Mouse (Mus musculus) lung, postnatal 36 days (tissue): ENCODE data around the gene Clec2g.
A peak's percentile ranks its signal among the peaks of the same experiment; 100 is the strongest.
"Not testable (repeated sequence)": the region's sequence is repeated elsewhere in the genome, so short reads cannot be mapped to it uniquely, and the experiment has no call there.

ENCODE experiments used
- DNase-seq: peaks from one replicate; pipeline ENCODE4 v3.0.0; 2022; ENCODE audit warnings: mixed read lengths

Clec2g gene

DNA sequence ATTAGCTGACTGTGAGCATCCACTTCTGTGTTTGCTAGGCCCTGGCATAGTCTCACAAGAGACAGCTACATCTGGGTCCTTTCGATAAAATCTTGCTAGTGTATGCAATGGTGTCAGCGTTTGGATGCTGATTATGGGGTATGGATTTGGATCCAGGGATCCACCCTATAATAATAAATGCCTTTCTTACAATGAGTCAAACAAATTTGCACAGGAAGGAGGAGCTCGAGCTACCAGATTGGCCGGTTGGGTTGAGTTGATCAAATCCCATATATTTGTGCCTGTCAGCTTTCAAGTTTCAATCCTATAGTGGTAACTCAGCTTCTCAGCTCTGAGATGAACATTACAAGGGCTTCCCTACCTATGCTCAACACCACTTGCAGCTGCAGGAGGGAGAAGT lies at the start of gene Clec2g:
Gene Clec2g, plus strand, starts transcription at position 301 of the 400 bp plus-strand sequence.
- not testable (repeated sequence) for DNase-seq

DNA sequence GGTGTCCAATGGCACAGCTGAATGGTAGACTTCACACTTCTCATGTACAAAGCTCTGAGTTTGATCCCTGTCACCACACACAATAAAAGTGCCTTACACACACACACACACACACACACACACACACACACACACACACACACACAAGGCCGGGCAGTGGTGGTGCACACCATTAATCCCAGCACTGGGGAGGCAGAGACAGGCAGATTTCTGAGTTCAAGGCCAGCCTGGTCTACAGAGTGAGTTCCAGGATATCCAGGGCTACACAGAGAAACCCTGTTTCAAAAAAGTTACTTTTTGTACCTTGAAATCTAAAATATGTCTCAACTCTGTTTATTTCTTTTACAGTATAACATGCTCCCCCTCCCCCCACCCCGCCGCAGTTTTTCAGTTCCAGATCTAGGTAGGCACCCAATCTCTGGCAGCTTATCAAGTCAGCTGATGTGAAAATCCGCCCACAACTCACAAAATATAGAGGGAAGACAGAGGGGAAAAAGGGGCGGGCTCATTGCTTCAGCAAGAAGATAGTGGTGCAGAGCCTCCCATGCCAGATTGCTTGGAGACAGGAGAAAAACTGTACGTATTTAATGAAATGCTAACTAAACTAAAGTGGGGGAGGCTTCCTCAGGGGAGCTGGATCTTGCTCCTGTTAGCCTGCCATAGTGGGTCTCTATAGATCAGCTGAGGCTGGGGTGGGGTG lies 46.9 kb upstream of the Clec2g start, which contains the start of gene Clec2i:
Gene Clec2i, plus strand, starts transcription at position 498 of the 700 bp plus-strand sequence.
- DNase-seq = peak; percentile 67

DNA sequence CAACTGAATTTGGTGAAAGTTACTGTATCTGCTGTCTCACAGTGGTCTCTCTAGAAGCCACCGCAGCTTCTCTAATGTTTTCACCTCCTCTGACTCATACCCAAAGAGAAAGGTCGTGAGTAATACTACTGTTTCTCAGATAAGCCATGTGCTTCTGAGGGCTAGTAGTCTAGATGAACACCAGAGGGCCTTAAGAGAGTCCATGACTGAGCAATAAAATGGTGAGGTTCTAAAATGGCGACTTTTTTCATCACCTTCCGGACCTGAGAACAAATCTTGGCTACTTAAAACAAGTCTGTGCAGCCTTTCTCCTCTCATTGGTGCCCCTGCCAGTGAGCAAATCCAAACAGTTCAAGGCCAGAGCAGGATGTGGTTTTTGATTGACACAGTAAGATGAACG lies 45.3 kb upstream of the Clec2g start:
- peak; percentile 33 for DNase-seq

DNA sequence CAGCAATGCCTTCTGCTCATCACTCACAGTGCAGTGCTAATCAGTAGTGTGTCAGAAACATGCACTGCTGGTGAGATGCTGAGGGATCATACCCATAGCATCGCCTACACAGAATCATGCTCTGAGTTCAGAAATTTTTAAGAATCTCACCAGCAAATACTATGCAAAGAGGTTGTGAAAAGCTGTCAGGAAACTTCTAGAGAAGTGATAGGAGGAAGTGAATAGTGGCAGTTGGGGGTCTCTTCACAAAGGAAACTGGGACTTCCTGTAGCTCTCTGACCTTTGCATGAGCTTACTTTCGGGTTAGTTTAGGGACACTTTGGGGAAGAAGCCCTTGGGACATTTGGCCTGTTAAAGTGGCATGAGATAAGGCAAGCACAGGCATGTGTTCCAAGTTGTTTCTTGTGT lies 43.2 kb upstream of the Clec2g start, which contains the start of gene BC035044:
Gene BC035044, minus strand, starts transcription at position 179 of the 408 bp plus-strand sequence.
- peak; percentile 15 for DNase-seq

DNA sequence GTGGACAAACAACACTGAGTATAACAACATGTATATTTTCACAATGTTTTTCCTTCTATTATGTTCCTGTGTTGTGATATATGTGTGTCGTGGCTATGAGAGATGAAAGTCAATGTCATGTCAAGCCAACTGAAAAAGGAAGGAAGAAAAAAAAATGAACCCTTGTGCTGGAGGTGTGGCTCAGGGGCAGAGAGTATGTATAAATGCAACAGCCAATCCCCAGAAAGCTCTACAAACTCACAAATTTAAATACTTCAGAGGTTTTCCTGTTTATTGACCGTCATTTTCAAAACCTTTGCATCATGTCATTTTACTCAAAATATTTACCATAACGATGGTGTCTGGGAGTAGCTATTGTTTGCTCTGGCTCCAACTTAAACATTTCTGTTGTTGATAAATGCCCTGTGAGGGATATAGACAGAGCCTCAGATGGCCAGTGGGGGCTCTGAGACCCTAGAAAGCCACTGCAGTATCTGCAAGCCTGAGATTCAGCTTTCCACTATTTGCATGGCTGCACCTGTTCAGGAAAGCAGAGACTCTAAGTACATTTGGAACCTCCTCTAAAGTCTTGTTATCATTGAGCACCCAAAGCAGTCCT lies 38.7 kb upstream of the Clec2g start:
- no peak for DNase-seq

DNA sequence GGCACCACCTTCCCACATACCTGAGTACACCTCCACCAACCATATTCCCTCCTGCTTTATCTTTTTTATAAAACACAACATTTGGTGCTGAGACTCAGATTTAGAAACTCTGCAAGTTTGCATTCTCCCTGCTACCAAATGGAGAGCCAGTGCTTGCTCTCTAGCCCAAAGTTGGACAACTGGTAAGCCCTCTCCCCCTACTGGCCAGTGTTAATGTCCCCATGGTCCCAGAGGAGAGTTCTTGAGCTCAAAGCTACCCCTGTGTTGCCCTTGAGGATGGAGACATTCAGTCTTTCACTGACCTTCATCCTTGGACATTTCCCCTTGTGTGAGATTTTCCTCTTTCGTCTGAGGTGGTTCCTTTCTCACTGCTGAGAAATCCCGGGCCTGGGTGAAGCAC lies 34.1 kb upstream of the Clec2g start:
- no peak for DNase-seq

DNA sequence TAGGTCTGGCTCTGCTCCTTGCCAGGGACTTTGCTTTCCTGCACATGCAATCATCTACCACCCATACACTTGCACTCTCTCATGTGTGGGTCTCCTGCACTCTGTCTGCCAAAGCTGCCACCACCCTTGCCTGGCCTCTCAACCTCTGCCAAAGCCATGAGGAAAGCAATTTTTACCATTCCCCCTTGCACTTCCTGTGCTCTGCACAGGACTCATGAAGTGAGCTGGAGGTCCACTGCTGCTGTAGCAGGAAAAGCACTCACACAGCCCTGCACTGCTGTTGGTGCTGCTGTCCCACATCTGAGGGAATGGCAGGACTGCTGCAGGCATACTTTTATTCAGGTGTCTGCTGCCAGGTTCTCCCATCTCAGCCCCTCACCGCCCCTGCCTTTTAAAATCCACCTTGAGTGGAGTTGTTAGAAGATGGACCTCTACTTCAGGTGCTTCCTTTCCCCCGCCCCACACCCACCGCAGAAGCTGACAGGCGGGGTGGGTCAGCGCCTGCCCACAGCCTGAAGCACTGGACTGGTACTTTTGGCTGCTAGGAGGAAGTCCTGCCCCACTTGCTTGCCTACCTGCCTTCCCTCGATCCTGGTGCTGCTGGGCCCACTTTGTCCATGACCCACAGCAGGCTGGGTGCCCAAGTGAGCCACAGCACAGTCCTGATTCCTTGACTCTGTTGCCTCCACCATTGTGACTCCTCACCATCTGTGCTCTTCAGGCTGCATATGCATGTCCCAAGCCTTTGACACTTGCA lies 33.2 kb upstream of the Clec2g start:
- not testable (repeated sequence) for DNase-seq

DNA sequence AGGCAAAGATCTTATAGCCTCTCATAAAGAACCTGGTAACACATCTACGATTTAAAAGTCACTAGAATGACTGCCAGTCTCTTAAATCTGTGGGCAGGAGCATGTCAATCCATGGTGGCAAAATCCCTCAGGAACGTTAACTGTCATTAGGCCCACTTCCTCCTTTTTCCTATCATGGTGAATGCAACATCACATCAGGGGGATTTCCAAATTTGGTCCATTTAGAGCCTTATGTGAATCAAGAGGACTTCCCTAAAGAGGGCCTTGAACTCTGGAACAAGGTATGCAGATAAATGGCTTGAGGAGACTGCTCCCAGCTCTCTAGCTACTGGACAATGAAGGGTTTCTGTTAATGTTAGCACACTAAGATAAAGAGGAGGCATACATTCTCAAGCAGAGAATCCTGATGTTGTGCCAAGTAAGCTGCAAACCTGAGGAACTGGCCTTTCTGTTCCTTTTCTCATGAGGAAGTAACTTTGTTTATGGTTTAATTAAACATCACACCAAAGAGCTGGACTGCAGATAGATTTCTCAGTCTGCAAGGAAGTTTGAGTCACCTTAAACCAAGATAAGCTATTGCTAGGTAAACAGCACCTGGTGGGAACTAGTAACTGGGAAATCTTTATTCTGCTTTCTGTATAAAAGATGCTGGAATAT lies 20.5 kb upstream of the Clec2g start:
- DNase-seq = no peak

DNA sequence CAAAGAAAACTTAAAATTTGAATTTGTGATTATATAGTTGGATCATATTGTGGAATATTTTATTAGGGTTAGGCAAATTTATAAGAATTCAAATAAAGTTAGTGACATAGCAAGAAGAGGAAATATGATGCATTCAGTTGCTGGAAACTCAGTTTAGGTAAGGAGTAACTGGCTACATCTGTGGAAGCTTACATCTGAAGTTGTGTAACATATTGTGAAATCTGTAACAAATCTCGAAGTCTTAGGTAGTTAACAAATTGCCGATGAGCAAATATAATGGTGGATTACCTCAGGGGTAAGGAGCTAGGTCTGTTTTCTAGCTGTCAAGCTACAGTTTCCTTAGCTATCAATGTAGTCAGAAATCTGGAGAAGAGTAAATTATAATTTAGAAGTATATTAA lies 16.9 kb upstream of the Clec2g start:
- DNase-seq = no peak

DNA sequence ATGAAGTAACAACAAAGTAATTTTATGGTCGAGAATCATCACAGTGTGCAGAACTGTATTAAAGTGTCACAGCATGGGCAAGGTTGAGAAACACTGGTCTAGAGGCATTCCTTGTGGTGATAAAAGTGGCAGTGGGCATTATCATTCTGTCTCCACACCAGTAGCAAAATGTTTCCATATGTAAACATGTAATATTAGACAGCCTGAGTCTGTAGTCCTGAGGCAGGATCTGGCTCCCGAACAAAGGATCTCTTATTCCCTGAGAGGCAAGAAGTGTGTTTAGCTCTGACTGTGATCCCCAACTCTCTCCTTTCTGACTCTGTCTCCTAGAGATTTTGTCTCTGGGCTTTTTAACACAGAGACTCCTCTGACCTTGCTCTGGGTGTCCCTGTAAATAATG lies 1.1 kb upstream of the Clec2g start:
- no peak for DNase-seq

DNA sequence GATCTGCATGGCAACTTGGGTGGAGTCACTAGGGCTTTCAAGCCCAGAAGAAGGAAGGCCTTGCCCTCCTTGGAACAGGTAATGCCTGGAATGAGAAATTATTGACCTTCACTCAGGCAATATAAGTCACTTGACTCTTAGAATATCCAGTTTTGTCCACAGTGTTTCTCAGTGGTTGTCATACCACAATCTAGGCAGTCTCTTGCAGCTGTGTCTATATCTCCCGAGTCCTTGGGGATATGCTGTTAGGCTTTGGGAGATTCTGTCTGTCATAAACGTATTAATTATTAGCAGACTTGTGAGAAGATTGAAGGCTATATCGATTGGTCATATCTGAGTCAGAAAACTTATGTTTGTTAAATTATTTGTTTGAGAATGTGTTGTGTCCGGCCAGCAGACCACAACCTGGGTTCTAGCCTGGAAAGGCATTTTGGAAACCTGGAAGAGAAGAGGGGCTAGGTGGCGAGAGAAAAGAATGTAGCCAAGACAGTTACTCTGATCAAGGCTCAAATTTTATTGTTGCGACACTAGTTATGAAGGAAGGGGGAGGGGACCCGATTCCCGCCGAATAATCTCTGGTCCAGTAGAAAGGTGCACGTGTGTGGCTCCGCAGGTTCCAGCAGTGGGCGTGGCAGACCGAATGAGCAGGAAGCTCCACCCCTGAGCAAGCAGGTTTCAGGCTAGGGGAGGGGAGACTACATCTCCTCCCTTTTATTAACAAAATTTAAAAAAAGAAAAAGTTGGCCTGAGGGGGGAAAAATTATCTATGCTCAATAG lies 1.9 kb downstream of the Clec2g start:
- DNase-seq = not testable (repeated sequence)

DNA sequence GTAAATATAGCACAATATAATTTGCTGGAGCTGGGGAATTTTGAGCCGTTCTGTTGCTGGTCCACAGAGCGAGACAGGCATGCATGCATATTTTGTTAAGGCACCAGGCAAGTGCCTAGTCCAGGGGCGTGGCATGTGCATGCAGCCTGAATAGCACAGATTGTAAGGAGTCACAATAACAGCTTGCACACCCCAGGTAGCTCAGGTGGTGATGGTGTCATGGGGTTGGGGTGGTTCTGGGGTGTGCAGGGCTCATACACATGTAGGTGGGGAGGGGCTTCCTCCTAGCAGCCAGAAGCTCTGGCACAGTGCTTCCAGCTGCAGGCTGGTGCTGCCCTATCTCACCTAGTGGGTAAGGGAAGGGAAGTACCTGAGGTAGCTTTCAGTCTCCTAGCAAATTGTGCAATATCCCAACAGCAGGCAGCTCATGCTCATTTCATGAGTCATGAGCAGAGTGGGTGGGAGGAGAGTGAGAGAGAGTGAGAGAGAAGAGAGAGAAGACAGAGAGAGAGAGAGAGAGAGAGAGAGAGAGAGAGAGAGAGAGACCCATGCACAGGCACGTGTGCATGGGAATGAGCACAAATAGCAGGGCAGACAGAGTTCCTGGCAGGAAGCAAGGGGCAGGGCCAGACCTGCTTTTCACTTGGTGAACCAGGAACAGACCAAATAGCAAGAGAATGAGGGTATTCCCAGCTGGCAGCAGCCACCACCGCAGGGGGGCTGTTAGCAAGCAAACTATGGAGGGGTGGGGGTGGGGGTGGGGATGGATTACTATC lies 7.7 kb downstream of the Clec2g start:
- no peak for DNase-seq

DNA sequence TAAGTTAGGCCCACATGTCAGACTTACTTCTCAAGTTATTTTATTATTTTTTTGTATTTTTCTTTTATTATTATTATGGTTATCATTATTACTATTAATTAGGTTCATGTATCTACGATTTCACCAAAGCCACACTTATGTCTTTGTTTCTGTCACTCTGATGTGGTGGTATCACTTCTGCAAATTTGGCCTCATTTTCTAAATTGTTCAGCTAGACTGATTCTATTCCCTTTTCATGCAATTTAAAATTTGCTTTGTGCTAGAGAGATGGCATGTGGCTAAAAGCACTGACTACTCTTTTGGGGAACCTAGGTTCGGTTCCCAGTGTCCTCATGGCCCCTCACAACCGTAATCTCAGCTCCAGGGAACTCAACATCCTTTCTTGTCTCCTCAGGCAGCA lies 11.4 kb downstream of the Clec2g start:
- no peak for DNase-seq

DNA sequence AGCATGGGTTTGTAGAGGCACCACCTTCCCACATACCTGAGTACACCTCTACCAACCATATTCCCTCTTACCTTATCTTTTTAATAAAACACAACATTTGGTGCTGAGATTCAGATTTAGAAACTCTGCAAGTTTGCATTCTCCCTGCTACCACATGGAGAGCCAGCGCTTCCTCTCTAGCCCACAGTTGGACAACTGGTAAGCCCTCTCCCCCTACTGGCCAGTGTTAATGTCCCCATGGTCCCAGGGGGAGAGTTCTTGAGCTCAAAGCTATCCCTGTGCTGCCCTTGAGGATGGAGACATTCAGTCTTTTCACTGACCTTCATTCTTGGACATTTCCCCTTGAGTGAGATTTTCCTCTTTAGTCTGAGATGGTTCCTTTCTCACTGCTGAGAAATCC lies 26.9 kb downstream of the Clec2g start:
- DNase-seq = no peak

DNA sequence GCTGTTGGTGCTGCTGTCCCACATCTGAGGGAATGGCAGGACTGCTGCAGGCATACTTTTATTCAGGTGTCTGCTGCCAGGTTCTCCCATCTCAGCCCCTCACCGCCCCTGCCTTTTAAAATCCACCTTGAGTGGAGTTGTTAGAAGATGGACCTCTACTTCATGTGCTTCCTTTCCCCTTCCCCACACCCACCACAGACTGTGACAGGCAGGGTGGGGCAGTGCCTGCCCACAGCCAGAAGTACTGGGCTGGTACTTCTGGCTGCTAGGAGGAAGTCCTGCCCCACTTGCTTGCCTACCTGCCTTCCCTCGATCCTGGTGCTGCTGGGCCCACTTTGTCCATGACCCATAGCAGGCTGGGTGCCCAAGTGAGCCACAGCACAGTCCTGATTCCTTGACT lies 27.9 kb downstream of the Clec2g start:
- not testable (repeated sequence) for DNase-seq

DNA sequence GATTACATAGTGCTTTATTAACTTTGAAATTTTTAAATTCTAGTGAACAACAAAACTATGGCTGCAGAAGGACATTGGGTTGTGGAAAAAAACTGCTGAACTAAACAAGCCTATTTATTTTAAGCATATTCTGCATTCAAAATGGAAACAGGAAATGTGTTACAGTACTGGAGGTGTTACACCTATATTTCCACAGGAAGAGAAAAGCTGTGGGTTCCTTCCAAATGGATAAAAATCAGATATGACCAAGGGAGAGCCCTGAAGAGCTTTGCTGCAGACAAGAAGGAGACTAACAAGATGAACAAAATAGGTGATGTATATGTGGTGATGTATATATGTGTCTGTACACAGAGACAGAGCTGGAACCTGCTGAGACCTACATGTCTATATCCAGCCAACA lies 30.3 kb downstream of the Clec2g start:
- no peak for DNase-seq

DNA sequence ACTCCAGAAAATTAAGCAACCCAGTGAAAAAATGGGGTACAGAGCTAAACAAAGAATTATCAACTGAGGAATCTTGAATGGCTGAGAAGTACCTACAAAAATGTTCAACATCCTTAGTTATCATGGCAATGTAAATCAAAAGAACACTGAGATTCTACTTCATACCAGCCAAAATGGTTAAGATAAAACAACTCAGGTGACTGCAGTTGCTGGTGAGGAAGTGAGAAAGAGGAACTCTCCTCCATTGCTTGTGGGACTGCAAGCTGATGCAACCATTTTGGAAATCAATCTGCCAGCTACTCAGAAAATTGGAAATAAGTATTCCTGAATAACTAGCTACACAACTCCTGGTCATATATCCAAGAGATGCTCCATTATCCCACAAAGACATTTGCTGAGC lies 34.3 kb downstream of the Clec2g start:
- no peak for DNase-seq

DNA sequence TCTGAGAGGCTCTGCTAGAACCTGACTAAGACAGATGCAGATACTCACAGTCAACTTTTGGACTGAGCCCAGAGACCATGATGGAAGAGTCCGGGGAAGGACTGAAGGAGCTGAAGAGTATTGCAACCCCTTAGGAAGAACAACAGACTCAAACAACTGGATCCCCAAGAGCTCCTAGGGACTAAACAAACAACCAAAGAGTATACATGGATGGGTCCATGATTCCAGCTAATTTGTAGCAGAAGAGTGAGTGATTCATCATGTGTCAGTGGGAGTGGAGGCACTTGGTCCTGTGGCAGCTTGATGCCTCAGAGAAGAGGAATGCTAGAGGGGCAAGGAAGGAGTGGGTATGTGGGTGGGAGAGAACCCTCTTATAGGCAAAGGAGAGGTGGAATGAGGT lies 35.6 kb downstream of the Clec2g start:
- DNase-seq = no peak

DNA sequence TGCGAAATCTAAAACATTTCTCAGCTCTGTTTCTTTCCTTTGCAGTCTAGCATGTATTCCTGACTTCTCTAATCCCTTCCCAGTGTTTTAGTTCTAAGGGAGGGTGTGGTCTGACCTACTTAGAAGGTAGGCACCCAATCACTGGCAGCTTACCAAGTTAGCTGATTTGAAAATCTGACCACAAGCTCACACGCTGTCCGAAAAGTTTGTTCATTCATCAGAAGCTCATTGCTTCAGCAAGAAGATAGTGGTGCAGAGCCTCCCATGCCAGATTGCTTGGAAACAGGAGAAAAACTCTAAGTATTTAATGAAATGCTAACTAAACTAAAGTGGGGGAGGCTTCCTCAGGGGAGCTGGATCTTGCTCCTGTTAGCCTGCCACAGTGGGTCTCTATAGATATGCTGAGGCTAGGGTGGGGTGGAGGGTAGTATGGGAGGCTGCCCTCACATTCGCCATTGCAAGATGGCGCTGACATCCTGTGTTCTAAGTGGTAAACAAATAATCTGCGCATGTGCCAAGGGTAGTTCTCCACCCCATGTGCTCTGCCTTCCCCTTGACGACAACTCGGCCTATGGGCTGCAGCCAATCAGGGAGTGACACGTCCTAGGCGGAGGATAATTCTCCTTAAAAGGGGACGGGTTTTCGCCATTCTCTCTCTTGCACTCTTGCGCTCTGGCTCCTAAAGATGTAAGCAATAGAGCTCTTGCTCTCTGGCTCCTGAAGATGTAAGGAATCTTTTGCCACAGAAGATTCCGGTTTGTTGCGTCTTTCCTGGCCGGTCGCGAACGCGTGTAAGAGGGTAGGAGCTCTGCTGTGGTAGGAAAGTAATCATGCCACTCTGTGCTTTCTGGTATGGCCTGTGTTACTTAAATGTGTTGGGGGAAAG lies 36.6 kb downstream of the Clec2g start:
- DNase-seq = not testable (repeated sequence)

DNA sequence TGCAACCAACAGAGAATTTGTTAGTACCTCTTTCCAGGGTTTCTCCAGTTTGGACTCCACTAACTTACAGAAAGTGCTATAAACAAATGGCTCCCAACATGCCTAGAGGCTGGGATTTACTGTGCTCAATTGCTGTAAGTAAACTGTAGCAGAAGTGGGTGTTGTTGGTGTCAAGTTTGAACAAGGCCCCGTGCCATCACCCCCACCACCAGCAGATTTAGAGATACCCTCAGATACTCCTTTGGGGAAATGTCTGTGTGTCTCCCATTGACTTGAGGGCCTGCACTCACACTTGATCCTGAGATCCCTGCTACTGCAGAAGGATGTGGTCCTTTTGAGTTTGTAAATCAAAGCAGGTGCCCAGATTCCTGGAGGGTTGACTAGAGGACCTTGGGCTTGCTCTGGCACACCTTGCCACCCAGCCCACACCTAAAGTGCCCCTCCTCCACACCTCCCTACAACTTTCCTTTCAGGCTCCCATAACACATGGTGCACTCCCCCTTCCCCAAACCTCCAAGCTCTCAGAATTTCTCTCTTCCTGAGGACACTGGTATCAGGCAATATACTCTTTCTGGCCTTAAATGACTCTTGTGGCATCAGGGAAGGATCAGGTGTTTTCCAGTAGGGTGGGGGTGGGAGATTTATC lies 37.3 kb downstream of the Clec2g start:
- DNase-seq = no peak
